Mouse (Mus musculus): ENCODE data around the gene AC140267.1.

DNA sequence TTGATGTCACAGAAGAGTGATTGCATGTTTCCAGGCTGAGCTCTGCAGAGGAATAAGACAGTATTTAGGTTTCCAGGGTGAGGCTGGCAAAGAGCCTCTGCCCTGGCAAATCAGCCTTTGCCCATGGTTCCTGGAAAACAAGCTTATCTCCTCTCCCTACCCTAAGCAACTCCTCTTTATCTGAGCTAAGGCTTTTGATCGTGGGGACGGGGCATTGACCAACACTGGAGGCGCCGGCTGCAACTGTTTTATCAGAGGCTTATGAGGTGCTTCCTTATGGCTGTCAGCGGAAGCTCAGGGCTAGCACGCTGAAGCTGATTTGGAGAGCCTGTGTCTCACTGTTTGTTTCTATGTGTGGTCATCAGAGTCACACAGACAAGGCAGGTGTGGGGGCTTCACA lies 15.0 kb downstream of the AC140267.1 start:
- TF ChIP-seq POLR2A (IDR thresholded peaks at IDR 0.05; ENCODE audit: insufficient read depth, low read depth, low read length) (no peak), CTCF (IDR thresholded peaks at IDR 0.05; ENCODE audit: insufficient read depth, low read depth, low read length) (no peak)
